Mouse (Mus musculus): Measurements from ENCODE around the gene Gpatch2. TPM values are rescaled to one million over a fixed set of nuclear protein-coding genes. Genes with fewer than 3 reads are reported as not detected.

Gene Gpatch2
- polyA plus RNA-seq, 1 experiment from 2014 or later, result 5.7 TPM

DNA sequence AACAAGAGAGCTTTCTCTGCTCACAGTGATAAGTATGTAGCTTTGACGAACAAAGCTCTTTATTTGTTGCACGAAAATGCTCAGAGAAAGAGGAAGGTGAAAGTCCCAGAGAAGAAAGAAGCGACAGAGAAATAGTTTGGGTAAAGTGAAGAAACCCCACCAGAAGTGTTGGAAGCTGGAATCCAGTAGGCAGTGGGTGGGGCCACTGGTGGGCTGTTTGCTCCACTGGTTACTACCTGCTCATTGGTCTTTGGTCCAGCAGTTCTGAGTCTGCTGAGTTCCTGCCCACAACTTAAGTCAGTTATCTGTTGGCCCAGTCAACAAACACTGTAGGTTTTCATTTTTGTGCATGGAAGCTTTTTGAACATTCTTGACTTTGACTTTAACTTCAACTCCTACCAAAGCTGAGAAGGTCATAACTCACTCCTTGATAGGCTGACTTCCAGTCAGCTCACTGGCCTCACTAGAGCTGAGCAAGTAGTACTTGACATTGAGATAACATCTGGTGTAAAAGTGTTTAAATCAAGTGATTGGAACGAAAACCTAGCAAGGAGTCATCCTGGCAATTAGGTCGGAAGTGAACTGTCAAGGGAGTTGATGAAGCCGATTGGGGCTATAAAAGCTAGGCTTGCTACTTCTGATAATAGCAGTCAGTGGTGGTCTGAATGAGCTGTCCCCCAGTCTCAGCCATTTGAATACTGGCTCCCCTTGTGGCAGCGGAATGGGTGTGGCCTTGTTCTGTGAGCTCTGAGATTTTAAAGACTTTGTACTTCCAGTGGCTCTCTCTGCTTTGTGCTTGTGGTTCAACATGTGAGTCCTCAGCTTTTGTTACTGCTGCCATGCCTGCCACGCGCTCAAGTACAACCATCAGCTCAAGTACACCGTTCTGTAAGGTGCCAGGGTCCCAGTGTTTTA is 76.4 kb downstream of the Gpatch2 start:
- ATAC-seq (ENCODE audit: low read depth), result no peak
- 75% methylated on average over 10 of the region's 10 CpGs for WGBS (ENCODE audit: insufficient replicate concordance)

DNA sequence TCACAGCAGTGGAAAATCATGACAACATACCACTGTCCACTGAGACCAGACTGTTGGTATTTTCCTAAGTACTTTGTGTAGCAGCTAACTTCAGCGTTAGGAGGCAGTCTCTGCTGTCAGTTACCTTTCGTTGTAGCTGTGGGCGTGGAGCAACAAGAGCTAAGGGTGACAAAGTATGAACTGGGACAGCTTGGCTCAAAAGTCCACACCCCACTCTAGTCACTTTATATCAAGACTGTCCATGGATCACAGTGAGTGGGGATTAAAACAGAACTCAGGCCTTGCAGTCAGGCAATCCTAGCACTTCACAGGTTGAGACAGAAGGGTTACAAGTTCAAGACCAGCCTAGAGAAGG is 77.1 kb downstream of the Gpatch2 start:
- Histone ChIP-seq H3K36me3 (ENCODE audit: control insufficient read depth, insufficient read depth) (no peaks in the 10 kb centered on the region), H3K27ac (ENCODE audit: low read length) (no peak overlapping the region), H3K9ac (ENCODE audit: low read depth, low read length) (no peak overlapping the region), H3K27me3 (ENCODE audit: control insufficient read depth, insufficient read depth, low read depth, low read length) (no peaks in the 10 kb centered on the region), H3K4me1 (ENCODE audit: control insufficient read depth, low read depth, low read length) (no peaks in the 10 kb centered on the region), H3K4me2 (ENCODE audit: low read depth, low read length) (no peak overlapping the region), H3K9me3 (replicated peaks; ENCODE audit: control insufficient read depth, low read length) (no peaks in the 10 kb centered on the region), H3K4me3 (ENCODE audit: low read depth, low read length) (no peak overlapping the region)
- ATAC-seq (ENCODE audit: low read depth), result no peak
- WGBS (ENCODE audit: insufficient replicate concordance), result 74% methylated on average over 3 of the region's 3 CpGs

More for the DNA sequence above, 76.4 kb downstream of the Gpatch2 start:
- H3K36me3 ChIP-seq (ENCODE audit: control insufficient read depth, insufficient read depth), result no peaks in the 10 kb centered on the region
- no peak overlapping the region for H3K9ac ChIP-seq (ENCODE audit: low read depth, low read length)
- no peak overlapping the region for H3K4me2 ChIP-seq (ENCODE audit: low read depth, low read length)
- no peak overlapping the region for H3K4me3 ChIP-seq (ENCODE audit: low read depth, low read length)
- no peaks in the 10 kb centered on the region for H3K27me3 ChIP-seq (ENCODE audit: control insufficient read depth, insufficient read depth, low read depth, low read length)
- no peak overlapping the region for H3K27ac ChIP-seq (ENCODE audit: low read length)
- H3K4me1 ChIP-seq (ENCODE audit: control insufficient read depth, low read depth, low read length), result no peaks in the 10 kb centered on the region
- no peaks in the 10 kb centered on the region for H3K9me3 ChIP-seq (replicated peaks; ENCODE audit: control insufficient read depth, low read length)

DNA sequence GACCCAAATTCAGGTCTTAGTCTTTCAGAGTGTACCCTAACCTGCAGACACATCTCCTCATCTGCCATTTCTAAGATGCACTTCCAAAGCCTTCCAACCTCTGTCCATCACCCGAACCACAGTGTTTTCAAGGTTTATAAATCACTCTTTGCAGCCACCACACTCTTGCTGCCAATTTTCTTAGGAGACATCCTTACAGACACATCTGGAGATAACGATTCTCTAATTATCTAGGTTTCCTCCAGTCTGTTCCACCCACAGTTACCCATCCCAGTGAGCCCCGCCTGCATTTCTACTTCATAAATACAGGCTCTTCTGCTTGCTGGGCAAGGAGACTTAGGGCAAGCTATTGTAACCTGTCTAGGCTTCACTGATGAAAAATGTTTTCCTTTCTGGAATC is 77.9 kb downstream of the Gpatch2 start:
- Histone ChIP-seq H3K4me2 (ENCODE audit: low read depth, low read length) (no peak overlapping the region), H3K9ac (ENCODE audit: low read depth, low read length) (no peak overlapping the region), H3K9me3 (replicated peaks; ENCODE audit: control insufficient read depth, low read length) (no peaks in the 10 kb centered on the region), H3K4me3 (ENCODE audit: low read depth, low read length) (no peak overlapping the region), H3K27ac (ENCODE audit: low read length) (no peak overlapping the region), H3K36me3 (ENCODE audit: control insufficient read depth, insufficient read depth) (no peaks in the 10 kb centered on the region), H3K27me3 (ENCODE audit: control insufficient read depth, insufficient read depth, low read depth, low read length) (no peaks in the 10 kb centered on the region), H3K4me1 (ENCODE audit: control insufficient read depth, low read depth, low read length) (no peaks in the 10 kb centered on the region)
- 46% methylated on average over 3 of the region's 3 CpGs for WGBS (ENCODE audit: insufficient replicate concordance)
- ATAC-seq (ENCODE audit: low read depth), result no peak

DNA sequence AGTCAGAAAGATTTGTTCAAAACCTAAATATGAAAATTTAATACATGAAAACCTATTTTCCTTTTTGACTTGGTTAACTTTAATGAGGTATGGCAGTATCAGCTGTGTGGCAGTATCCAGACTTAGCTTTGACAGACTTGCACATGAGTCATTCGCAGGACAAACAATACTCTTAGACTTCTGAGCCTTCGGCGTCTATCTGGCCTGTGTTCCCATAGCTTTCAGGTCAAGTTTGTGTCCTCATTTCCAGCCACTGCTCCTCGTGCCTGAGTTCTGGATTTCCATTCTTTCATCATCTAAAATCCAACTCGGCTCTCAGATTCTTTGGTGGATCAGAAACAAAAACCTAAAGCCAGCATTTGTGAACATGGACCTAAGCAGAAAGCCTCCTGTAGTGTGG is 79.2 kb downstream of the Gpatch2 start:
- Histone ChIP-seq H3K9ac (ENCODE audit: low read depth, low read length) (no peak overlapping the region), H3K27ac (ENCODE audit: low read length) (no peak overlapping the region), H3K4me1 (ENCODE audit: control insufficient read depth, low read depth, low read length) (no peaks in the 10 kb centered on the region), H3K9me3 (replicated peaks; ENCODE audit: control insufficient read depth, low read length) (no peaks in the 10 kb centered on the region), H3K36me3 (ENCODE audit: control insufficient read depth, insufficient read depth) (no peaks in the 10 kb centered on the region), H3K27me3 (ENCODE audit: control insufficient read depth, insufficient read depth, low read depth, low read length) (no peaks in the 10 kb centered on the region), H3K4me3 (ENCODE audit: low read depth, low read length) (no peak overlapping the region), H3K4me2 (ENCODE audit: low read depth, low read length) (no peak overlapping the region)
- ATAC-seq (ENCODE audit: low read depth), result no peak
- 64% methylated on average over 5 of the region's 5 CpGs for WGBS (ENCODE audit: insufficient replicate concordance)

DNA sequence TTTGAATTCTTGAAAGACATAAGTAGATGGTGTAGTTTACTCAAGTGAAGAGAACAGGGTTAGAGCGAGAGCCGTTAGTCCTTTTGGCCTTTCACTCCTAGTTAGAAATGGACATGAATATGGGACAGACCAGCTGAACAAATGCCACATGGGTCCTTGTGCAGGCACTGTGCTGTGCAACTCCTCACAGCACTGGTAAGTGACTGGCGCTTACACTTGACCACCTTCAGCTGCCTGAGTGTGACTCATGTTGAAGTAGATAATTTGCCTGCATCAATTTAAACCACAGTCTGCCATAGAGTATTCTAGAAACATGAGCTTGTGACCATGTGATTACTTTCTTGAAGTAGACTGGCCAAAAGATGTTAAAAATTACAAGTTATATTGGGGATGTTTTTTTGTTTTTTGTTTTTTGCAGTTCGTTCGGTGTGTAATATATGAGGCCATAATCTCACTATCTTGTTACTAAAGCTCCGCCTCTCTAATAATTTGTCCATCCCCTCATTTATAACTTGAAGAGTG is 79.8 kb downstream of the Gpatch2 start:
- H3K9me3 ChIP-seq (replicated peaks; ENCODE audit: control insufficient read depth, low read length), result no peaks in the 10 kb centered on the region
- H3K9ac ChIP-seq (ENCODE audit: low read depth, low read length), result no peak overlapping the region
- H3K27me3 ChIP-seq (ENCODE audit: control insufficient read depth, insufficient read depth, low read depth, low read length), result no peaks in the 10 kb centered on the region
- no peak overlapping the region for H3K4me3 ChIP-seq (ENCODE audit: low read depth, low read length)
- H3K4me1 ChIP-seq (ENCODE audit: control insufficient read depth, low read depth, low read length), result no peaks in the 10 kb centered on the region
- H3K36me3 ChIP-seq (ENCODE audit: control insufficient read depth, insufficient read depth), result no peaks in the 10 kb centered on the region
- H3K4me2 ChIP-seq (ENCODE audit: low read depth, low read length), result no peak overlapping the region
- no peak overlapping the region for H3K27ac ChIP-seq (ENCODE audit: low read length)
- no peak for ATAC-seq (ENCODE audit: low read depth)
- WGBS (ENCODE audit: insufficient replicate concordance), result 78% methylated on average over 6 of the region's 6 CpGs

DNA sequence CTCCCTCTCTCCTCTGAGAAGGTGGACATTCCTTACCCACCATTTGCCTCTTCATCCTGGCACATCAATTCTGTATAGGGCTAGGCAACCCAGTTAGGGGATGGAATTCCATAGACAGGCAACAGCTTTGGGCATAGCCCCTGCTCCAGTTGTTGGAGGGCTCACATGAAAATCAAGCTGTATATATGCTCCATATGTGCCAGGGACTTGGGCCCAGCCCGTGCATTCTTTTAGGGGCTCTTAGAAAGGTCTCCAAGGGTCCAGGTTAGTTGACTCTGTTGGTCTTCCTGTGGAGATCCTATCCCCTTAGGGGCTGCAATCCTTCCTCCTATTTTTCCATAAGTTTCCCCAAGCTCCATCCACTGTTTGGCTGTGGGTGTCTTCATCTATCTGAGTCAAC is 80.4 kb downstream of the Gpatch2 start:
- no peaks in the 10 kb centered on the region for H3K36me3 ChIP-seq (ENCODE audit: control insufficient read depth, insufficient read depth)
- H3K9ac ChIP-seq (ENCODE audit: low read depth, low read length), result no peak overlapping the region
- 81% methylated on average over 1 of the region's 1 CpGs for WGBS (ENCODE audit: insufficient replicate concordance)
- H3K4me3 ChIP-seq (ENCODE audit: low read depth, low read length), result no peak overlapping the region
- no peaks in the 10 kb centered on the region for H3K27me3 ChIP-seq (ENCODE audit: control insufficient read depth, insufficient read depth, low read depth, low read length)
- no peak for ATAC-seq (ENCODE audit: low read depth)
- H3K27ac ChIP-seq (ENCODE audit: low read length), result no peak overlapping the region
- no peaks in the 10 kb centered on the region for H3K9me3 ChIP-seq (replicated peaks; ENCODE audit: control insufficient read depth, low read length)
- H3K4me1 ChIP-seq (ENCODE audit: control insufficient read depth, low read depth, low read length), result no peaks in the 10 kb centered on the region
- no peak overlapping the region for H3K4me2 ChIP-seq (ENCODE audit: low read depth, low read length)

DNA sequence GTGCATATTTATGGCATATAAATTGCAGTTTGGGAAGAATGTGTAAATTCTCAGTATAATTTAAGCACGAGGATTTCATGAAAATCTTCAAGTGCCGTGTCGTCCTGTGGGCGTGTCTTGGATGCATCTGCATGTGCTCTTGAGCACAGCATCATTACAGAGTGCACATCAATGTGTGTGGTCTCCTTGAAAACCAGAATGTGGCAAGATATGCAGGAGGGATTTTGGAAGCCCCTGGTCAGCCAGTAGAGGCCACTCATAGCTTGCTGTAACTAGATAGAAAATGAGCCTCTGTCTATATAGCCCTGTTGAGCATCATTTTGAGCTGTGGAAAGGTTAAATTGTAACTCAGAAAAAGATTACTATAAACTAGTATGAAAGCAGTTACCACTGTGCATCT is 83.9 kb downstream of the Gpatch2 start:
- Histone ChIP-seq H3K9me3 (replicated peaks; ENCODE audit: control insufficient read depth, low read length) (no peaks in the 10 kb centered on the region), H3K4me3 (ENCODE audit: low read depth, low read length) (no peak overlapping the region), H3K4me1 (ENCODE audit: control insufficient read depth, low read depth, low read length) (no peaks in the 10 kb centered on the region), H3K4me2 (ENCODE audit: low read depth, low read length) (no peak overlapping the region), H3K27me3 (ENCODE audit: control insufficient read depth, insufficient read depth, low read depth, low read length) (no peaks in the 10 kb centered on the region), H3K27ac (ENCODE audit: low read length) (no peak overlapping the region), H3K36me3 (ENCODE audit: control insufficient read depth, insufficient read depth) (no peaks in the 10 kb centered on the region), H3K9ac (ENCODE audit: low read depth, low read length) (no peak overlapping the region)
- WGBS (ENCODE audit: insufficient replicate concordance), result 60% methylated on average over 4 of the region's 4 CpGs
- ATAC-seq (ENCODE audit: low read depth), result no peak

DNA sequence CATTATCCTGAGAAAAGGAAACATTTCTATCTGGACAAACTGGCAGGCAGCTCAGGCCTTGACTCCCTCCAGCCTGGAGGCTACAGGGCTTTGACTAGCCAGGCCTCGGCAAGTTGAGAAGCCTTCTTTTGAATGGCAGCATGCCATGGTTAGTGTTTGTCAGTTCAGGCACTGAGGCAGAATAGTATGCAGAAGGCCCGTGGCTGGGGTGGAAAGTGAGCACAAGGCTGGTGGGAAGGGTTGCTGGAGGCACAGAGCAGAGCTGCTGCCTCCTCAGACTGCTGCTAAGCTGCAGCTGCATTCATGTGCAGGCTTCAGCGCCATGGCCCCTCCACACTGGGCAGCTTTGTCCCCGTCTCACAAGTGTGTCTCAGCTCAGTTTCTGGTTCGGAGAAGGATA is 85.3 kb downstream of the Gpatch2 start:
- H3K27me3 ChIP-seq (ENCODE audit: control insufficient read depth, insufficient read depth, low read depth, low read length), result no peaks in the 10 kb centered on the region
- 65% methylated on average over 5 of the region's 5 CpGs for WGBS (ENCODE audit: insufficient replicate concordance)

DNA sequence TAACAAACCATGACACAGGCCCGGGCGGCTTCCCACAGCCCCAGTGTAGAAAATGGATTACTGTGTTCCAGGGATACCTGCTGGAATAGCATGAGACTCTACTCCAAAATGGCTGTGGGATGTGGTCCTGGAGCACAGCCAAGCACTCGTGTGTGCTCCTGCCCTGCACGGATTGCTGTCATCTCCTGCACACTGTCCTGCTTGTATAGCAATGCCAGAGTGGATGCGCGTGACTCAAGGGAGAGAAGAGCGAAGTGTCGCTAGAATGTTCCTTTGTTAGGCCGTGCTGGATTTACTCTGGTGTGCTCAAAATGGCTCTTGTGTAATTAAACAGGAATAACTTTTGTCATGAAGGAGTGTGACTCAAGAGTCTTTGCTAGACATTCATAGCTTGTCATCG is 87.9 kb downstream of the Gpatch2 start:
- H3K4me2 ChIP-seq (ENCODE audit: low read depth, low read length), result no peak overlapping the region
- no peaks in the 10 kb centered on the region for H3K36me3 ChIP-seq (ENCODE audit: control insufficient read depth, insufficient read depth)
- no peaks in the 10 kb centered on the region for H3K9me3 ChIP-seq (replicated peaks; ENCODE audit: control insufficient read depth, low read length)
- ATAC-seq (ENCODE audit: low read depth), result no peak
- no peaks in the 10 kb centered on the region for H3K27me3 ChIP-seq (ENCODE audit: control insufficient read depth, insufficient read depth, low read depth, low read length)
- 80% methylated on average over 10 of the region's 10 CpGs for WGBS (ENCODE audit: insufficient replicate concordance)
- no peak overlapping the region for H3K27ac ChIP-seq (ENCODE audit: low read length)
- H3K4me3 ChIP-seq (ENCODE audit: low read depth, low read length), result no peak overlapping the region
- H3K9ac ChIP-seq (ENCODE audit: low read depth, low read length), result no peak overlapping the region
- no peaks in the 10 kb centered on the region for H3K4me1 ChIP-seq (ENCODE audit: control insufficient read depth, low read depth, low read length)

More for the DNA sequence above, 85.3 kb downstream of the Gpatch2 start:
- no peak; the same call in 1 of the 2 replicates for ATAC-seq (ENCODE audit: low read depth)
- H3K36me3 ChIP-seq (ENCODE audit: control insufficient read depth, insufficient read depth), result no peaks in the 10 kb centered on the region
- no peak overlapping the region for H3K4me3 ChIP-seq (ENCODE audit: low read depth, low read length)
- no peaks in the 10 kb centered on the region for H3K4me1 ChIP-seq (ENCODE audit: control insufficient read depth, low read depth, low read length)
- H3K9me3 ChIP-seq (replicated peaks; ENCODE audit: control insufficient read depth, low read length), result no peaks in the 10 kb centered on the region
- no peak overlapping the region for H3K9ac ChIP-seq (ENCODE audit: low read depth, low read length)
- H3K4me2 ChIP-seq (ENCODE audit: low read depth, low read length), result no peak overlapping the region
- H3K27ac ChIP-seq (ENCODE audit: low read length), result no peak overlapping the region
